Mouse (Mus musculus) left cerebral cortex, adult 18-20 months (tissue): Measurements from ENCODE around the gene Cep131. TPM values are rescaled to one million over a fixed set of nuclear protein-coding genes. Genes with fewer than 3 reads are reported as not detected.

Experiments
- DNase-seq, 2 experiments: peaks; one replicate each; pipeline ENCODE4 v3.0.0; 2021 to 2022; ENCODE audit warnings: low spot score in 2 of 2, mixed read lengths in 1 of 2
- total RNA-seq, 2 experiments: library from RNA; stranded (reverse); gene quantifications; 2 replicates each; pipeline ENCODE4 v1.2.3; 2021

The Cep131 gene
- total RNA-seq, 2 experiments from 2014 or later, result 20.6 to 31.9 TPM

DNA sequence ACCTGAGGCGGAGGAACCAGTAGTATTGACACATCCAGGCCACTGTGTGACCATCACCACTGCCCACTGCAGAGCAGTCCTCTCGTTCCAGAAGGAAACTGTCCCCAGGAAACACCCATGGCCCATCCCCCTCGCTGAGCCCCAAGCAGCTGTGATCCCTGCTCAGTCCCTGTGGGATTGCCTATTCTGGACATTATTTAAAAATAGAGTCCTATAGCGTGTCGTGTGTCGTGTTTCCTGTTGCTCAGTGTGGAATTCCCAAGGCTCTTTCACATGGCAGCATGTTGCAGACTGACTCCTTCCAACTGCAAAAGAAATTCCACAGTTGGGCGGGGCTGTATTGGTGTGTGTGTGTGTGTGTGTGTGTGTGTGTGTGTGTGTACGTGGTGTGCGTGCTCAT lies 34.4 kb downstream of the Cep131 start:
- DNase-seq, result no peak

DNA sequence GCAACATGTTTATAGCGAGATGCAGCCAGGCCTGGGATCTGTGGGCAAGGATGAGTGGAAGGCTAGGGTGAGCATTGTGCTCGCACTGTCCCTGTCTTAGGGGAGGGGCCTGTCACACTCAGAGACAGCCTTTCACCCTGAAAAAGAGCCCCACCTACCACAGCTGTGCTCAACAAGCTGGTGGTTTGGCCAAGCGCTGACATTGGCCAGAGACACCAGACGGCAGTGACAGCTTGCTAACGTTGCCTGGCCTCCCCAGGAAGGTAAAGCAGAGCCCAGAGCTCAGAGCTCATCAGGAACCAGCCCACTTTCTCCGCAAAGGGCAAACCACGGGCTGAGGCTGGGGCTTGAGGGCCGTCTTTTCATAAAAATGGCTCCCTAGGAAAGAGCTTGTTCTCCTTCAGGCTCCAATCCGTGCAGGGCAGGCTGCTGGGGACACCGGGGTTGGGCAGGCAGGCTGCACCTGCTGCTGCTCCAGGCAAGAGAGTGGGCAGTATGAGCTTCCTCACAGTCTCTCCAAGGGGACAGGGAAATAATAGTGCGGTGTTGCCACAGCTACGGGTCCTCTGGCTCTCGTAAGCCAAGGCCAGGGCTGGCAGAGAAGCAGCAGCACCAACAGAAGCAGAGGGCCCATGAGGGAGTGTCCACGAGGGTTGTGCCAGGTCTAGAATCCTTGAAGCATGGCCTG lies 35.4 kb downstream of the Cep131 start:
- DNase-seq, result no peak

DNA sequence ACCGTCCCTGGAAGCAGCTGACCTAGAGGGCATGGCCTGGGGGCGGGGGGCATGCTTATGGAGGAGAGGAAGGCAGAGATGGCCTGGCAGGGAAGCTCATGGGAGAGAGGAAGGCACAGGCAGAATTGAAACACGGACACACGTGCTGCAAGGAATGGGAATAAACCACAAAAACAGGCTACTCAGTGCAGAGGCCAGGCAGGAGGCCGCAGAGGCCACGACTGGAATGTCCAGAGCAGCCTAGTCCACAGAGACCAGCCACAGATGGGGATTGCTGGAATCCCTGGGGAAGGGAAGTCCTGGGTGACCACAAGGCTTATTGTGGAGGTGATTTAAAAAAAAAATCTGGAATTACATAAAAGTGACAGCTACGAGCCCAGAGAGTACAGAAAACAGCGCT lies 37.6 kb downstream of the Cep131 start:
- DNase-seq, result no peak

DNA sequence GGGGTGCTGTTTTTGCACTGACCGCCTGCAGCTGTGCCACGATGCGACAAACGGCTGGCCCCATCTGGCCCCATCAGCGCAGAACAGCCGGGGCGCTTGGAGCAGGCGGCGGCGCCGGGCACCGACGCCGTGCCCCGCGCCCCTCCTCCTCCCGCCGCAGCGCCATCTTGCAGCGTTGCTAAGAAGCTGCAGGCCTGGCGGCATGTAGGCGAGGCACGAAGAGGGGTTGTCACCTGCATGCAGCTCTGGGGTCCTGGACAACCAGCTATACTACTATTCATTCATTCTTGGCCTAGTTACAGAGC lies 38.4 kb downstream of the Cep131 start:
- peak; percentile 67 to 73 for DNase-seq

DNA sequence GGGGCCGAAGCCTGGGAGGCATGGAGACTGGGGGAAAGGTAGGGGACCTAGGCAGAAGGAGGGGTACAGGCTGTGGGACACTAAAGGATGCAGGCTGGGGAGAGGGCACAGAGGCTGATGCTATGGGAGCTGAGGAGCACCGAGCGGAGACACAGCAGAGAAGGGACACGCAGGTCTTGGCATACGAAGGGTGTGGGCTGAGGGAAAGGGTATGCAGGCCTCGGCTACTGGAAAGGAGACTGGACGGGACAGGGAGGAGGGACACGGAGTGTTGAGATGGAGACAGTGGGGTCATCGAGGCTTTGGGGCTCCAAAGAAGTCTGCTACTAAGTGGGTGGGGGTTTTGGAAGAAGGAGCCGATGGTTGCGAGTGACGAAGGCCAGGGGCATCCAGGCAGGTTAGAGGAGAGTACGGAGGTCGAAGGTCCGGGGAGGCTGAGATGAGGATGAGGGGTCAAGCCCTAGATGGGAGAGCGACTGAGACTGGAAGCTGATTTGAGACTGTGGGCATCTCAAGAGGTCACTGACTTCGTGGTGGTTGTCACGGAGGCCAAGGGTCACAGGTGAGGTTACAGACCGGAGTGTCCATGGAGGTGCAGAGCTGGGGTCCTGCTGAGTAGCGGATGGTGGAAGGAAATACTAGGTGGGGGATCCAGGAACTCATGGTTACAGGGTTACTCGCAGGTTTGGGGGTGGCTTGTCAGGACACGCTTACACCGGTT lies 38.9 kb downstream of the Cep131 start:
- DNase-seq, result peak in 1 of 2 experiments; percentile 49

DNA sequence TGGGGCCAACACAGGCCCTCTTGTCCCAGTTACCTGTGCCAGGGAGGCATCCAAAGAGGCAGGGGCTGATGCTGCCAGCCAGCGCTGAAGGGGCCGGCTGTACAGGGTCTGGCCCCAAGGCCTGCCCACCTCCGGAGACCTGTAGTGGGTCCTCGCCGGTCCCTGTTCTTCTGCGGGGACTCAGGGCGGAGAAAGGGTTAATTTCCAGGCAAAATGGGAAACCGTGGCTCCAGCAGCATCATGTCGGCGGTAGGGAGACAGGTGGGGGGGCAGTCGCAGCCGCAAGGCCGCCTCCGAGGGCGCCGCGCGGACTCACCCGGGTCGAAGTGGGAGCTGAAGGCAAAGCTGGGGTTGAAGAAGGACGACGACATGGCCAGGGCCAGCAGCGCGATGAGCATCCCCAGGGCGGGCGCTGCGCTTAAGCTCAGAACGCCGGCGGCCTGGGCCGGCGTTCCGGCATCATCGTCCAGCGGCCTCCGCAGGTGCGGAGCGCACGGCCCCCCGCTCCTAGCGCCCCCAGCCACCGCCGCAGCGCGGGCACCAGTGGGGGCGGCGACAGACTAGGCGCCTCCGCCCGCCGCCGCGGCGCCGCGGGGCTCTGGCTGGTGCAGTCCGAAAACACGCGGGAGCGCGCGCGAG lies 40.0 kb downstream of the Cep131 start, which contains the start of gene Aatk:
TSS of gene Aatk (minus strand) at position 615 of the 639 bp plus-strand sequence.
- DNase-seq, result peak in 1 of 2 experiments; percentile 63

DNA sequence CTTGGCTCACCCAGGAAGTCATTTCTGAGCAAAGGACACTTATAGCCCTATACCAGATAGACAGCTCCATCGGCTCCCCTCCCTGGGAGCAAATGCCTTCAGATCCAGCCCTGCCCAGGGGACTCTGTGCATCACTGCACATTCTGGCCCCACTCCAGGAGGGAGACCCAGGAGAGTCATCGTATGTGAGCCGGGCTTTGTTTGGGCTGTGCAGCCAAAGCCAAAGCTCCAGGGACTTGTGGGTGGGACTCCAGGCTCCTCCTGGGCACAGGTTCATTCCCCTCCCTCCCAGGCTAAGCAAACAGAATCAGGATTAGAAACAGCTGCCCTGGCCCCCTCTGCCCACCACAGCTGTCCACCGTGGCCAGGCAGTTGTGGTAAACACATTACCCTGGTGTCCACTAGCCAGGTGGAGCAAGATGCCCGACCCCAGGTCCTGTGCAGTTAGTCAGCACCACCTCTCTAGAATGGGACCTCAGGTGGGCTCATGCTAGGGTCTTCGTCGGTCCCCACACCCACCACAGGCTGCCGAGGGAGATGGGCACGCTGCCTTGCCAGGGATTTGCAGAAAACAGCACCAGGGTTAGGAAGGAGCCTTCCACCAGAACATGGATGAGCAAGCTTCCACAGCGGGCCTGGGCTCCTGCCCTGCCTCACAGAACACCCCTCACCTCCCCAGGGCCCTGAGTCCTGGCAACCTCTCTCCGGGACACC lies 40.6 kb downstream of the Cep131 start:
- DNase-seq, result no peak

DNA sequence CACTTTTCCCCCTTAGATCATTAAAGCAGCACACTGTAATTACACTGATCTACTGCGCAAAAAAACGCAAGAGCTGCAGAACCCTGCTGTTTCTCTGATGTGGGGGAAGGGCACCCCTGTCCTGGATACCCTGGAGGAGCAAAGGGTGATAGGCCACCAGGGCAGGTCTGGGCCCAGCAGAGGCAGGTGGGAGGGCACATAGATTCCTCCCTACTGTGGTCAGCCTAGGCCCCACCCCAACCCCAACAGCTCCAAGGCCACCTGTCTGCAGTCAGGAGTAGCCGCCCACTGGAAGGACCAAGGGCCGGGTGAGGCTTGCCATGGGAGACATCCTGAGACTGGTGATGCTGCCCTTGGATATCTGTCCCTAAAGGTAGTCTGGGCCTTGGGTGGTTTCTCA lies 41.3 kb downstream of the Cep131 start:
- no peak for DNase-seq

DNA sequence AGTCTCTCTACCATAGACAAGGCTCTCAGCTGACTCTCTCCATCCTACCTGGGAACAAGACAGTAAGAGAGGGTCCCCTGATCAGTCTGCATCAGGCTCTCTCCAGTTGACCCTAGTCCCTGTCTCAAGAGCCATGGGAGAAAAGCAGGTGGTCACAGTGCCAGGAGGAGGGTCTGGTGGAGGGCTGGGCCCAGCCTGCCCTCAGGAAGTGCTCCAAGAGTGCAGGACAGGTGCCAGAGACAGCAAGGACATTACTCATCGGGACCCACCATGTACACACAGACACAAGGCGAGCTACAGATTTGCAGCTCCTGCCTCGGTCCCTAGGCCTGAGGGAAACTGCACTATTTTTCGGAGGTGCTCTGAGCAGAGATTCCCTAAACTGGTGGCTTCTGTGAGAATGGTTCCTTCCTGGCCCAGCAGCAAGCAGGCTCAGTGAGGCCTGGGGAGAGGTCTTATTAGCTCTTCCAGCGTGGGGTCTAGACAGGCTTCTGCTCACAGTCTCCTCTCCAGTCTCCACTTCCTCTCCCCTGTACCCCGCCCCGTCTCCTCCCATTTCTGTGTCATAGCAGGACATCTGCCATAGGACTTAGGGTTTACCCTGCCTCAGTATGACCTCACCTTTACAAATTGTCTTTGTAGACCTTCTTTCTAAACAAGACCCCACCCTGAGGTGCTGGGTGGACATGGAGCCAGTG lies 44.3 kb downstream of the Cep131 start:
- no peak for DNase-seq

DNA sequence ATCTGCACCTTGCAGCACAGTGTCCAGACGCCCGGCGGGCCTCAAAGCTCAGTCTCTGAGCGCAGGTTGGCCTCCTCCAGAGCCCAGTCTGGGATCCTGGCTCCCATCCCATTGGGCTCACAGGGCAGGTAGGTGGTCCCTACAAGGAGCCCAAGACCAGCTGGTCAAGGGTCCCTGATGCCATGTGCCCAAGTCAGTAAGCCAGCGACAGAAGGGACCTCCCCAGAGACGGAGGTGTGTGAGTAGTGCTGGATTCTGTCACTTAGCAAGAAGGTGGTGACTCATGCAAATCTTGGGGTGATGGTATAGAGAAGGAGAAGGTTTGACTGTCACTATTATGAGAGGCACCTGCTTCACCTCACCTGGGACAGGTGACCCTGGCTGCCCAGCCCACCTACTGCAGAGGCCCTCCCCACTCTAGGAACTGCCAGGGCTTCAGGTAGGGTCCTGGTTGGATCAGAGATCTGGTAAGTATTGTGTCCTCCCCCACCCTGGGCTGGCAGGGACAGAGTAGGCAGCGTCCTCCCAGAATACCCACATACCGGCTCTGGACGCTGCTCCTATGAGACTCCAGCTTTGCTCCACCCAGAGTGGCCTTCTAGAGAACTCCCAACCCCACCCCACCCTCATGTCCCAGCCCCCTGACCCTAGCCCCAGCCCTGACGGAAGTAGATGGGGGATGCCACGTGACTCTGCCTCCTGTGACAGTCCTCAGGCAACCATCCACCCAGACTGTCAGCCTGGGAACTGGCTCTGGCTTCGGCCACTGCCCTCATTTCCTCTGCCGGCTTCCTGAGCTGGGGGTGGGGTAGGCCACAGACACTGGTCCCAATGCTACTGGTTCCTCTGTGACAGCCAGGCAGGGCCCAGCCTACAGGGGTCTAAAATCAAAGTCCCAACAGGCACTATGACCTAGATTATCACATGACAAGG lies 45.2 kb downstream of the Cep131 start:
- peak in 1 of 2 experiments; percentile 48 for DNase-seq

DNA sequence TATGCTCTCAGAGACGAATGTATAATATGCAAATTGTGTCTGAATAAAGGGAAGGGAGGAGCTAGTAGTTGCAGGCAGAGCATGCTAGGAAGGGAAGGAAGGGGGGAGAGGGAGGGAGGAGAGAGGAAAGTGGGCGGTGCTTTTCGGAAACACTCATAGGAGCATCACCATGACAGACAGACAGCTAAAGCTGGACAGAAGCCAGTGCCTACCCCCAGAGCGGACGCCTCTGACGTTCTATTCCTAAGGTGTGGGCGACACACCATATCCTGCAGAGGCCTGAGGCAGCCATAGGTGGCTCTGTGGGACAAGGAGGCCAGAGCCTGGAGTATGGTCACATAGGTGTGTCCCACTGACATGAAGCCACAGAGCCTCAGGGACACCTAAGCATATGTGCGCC lies 46.2 kb downstream of the Cep131 start:
- DNase-seq, result peak; percentile 54 to 66

DNA sequence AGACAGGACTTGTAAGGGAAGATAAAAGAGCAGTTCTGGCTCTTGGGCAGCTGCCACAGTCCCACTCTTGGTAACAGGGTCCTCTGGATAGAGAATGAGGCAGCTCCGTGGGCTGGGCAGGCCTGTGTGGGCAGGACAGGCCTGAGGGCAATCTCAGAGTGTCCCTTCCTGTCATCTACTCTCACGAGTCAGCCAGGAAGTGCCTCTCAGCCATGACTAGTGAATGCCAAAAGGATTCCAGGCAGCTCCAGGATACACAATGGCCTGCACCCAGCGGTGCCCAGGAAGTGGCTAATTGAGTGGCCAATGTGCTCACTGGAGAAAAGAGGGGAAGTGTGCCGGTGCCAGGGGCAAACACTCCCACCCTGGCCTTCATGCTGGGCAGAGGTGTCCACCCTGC lies 47.0 kb downstream of the Cep131 start:
- DNase-seq, result no peak

DNA sequence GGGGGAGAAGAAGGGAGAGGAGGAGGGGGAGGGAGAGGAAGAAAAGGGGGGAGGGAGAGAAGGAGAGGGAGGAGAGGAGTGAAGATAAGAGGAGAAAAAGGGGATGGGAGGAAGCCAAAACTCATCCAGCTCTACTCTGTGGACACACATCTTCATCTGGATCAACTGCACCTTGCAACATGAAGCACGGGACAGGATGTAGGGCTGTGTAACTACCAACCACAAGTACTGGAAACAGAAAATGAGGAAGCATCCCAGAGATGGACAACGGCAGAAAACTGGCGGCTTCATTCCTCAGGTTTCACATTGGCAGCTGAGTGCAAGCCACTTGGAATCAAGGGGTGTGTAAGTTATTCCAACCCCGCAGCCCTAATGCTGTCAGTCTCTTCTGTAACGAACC lies 51.9 kb downstream of the Cep131 start:
- no peak for DNase-seq

DNA sequence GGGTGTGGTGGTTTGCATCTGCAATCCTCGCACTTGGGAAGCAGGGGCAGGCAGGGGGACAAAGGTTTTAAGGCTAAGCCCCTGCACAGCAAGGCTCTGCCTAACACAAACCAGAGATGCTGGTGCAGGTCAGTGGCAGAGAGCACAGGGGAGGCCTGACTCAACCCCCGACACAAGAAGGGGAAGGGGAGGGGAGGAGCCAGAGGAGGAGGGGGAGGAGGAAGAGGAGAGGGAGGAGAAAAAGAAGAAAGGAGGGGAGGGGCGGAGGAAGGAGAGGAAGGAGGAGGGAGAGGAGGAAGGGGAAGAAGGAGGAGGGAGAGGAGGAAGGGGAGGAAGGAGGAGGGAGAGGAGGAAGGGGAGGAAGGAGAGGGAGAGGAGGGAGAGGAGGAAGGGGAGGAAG lies 52.3 kb downstream of the Cep131 start:
- DNase-seq, result no peak

DNA sequence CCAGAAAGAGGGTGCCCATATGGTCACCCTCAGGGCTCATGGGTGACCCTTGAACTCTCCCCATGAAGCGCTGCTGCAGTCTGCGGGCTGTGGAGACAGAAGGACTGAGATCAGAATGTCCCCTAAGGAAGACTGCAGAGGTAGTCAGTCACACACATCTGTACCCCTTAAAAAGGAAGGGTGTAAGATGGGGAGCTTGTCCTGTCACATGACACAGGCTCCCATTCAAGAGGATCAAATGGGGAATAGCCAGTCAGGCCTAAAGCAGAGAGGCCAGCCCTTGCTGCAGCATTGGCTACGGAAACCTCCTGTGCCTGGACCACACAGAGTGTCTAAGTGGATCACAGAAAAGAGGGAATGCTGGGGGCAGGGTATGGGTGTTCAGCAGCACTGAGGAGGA lies 53.2 kb downstream of the Cep131 start:
- no peak for DNase-seq

DNA sequence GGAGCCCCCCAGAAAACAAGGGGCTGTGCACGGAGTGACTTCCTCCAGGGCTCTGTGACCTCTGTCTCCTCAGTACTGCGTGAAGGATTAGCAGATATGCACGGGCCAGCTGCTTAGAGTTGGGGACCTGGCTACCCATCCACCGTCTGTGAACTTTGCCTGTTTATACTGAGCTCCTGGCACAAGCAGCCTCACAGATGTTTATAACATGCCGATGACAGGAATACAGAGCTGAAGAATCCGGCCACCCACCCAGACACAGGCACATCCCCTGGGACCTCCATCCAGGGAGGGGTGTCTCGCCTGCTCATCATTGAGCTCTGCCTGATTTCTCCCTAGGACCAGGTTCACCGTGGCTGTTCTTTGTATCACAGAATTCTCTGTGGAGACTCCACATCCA lies 54.6 kb downstream of the Cep131 start:
- DNase-seq, result no peak

DNA sequence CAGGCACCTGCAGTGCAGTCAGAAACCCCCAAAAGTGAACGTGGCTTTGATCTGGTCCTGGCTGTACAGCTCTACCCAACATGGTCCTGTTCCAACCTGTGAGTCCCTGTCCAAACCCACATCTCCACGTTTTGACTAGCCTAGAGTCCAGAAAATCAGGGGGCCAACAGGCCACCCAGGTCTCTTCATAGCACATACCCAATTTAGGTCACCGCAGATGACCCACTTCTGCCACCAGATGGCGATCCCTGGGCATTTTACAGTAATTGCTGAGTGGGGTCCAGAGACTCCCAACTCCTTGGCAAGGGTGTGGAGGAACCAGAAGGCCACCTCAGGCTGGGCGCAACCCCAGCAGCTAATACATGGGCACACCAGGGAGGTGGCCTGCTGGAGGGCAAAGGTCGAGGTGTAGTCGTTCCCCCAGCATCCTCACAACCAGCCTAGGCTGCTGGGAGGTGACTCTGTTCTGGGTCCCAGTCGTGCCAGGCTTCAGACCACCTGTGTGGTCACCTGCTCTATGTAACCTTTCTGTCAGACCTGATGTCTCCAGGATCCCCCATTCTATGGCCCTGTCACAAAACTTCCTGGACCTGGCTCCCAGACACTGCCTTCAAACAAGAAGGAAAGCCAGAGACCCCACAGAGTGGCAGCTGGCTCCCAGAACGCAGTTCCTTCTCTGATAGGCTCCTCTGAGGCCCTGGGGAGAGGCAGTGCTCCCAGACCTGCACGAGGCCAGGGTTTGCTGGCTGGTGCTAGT lies 56.3 kb downstream of the Cep131 start:
- no peak for DNase-seq

DNA sequence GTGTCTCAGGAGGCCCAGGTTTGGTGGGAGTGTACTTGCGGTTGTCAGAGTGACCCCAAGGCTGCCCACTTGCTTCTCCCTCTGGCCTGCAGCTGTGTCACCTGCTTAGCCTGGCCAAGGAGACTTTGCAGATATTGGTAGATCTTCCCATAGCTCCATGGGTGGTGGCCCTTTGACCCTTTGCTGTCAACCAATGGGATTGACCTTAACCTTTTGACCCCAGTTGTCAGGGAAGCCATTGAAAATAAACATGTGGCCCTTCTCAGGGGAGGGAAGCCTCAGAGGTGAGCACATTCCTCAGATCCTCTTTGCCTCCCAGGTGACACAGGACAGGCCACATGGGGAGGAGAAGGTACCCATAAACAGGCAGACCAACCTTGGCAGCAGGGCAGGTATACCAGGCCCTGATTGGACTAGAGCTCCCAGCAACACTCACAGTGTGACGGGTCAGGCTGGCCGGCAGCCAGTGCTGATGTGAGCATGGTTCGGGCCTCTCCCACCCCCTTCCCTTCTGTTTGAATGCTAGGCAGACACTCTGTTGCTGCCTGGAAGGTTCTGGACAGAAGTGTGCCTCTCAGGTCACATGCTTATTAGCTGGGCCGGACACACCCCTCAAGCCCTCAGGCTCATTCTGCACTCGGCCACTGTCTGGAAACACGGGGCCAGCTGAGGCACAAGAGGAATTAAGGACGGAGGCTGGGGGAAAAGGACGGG lies 57.0 kb downstream of the Cep131 start:
- DNase-seq, result no peak
